Mouse (Mus musculus) limb, embryonic 14.5 days (tissue): ENCODE measurements around the gene Chsy1. TPM values are rescaled to one million over a fixed set of nuclear protein-coding genes. Genes with fewer than 3 reads are reported as not detected.

Experiments
- ATAC-seq: fragments of 200-750 bp; cut with Nextera tagmentation; 2 replicates; pipeline ENCODE4 v1.8.0; 2017; ENCODE audit warnings: low read depth, moderate number of reproducible peaks, moderate TSS enrichment; ENCODE audit not compliant: low FRiP score
- DNase-seq: peaks from one replicate; pipeline ENCODE4 v3.0.0-alpha.2; 2015; ENCODE audit warnings: low spot score
- H3K27ac ChIP-seq: fragments of 300-500 bp; sonication (generic); replicated peaks from 2 replicates; pipeline ENCODE4 v1.5.1; 2014; ENCODE audit warnings: low read depth, mild to moderate bottlenecking, low read length, moderate library complexity, mixed read lengths
- H3K27me3 ChIP-seq: fragments of 300-500 bp; sonication (generic); 2 replicates; pipeline ENCODE4 v1.6.1; 2014; ENCODE audit warnings: low read length, mixed read lengths; ENCODE audit not compliant: control insufficient read depth, insufficient read depth
- H3K36me3 ChIP-seq: fragments of 300-500 bp; sonication (generic); 2 replicates; pipeline ENCODE4 v1.6.1; 2014; ENCODE audit warnings: mild to moderate bottlenecking, low read length, moderate library complexity, mixed read lengths; ENCODE audit not compliant: control insufficient read depth, insufficient read depth
- H3K4me1 ChIP-seq: fragments of 300-500 bp; sonication (generic); 2 replicates; pipeline ENCODE4 v1.6.1; 2014; ENCODE audit warnings: antibody characterized with exemption, low read length, mixed read lengths; ENCODE audit not compliant: control insufficient read depth, insufficient read depth
- H3K4me2 ChIP-seq: fragments of 300-500 bp; sonication (generic); replicated peaks from 2 replicates; pipeline ENCODE4 v1.6.1; 2014; ENCODE audit warnings: low read depth, mild to moderate bottlenecking, low read length, moderate library complexity; ENCODE audit not compliant: severe bottlenecking
- H3K4me3 ChIP-seq: fragments of 300-500 bp; sonication (generic); replicated peaks from 2 replicates; pipeline ENCODE4 v1.5.1; 2014; ENCODE audit warnings: low read length
- H3K9ac ChIP-seq: fragments of 300-500 bp; sonication (generic); 2 replicates; pipeline ENCODE4 v1.6.1; 2014; ENCODE audit warnings: mild to moderate bottlenecking, low read depth, low read length, moderate library complexity; ENCODE audit not compliant: severe bottlenecking
- H3K9me3 ChIP-seq: fragments of 300-500 bp; sonication (generic); 2 replicates; pipeline ENCODE4 v1.6.1; 2016; ENCODE audit warnings: low read length; ENCODE audit not compliant: control insufficient read depth
- POLR2A ChIP-seq: fragments of 200-500 bp; IDR thresholded peaks from 2 replicates; pipeline ENCODE4 v1.8.0; 2012; ENCODE audit warnings: inconsistent platforms, mild to moderate bottlenecking, moderate library complexity, borderline replicate concordance; ENCODE audit not compliant: insufficient read depth, insufficient read length; ENCODE audit errors: extremely low read depth
- WGBS: fragments of 180-500 bp; shearing (Covaris S2); extraction: QIAGEN DNeasy Blood & Tissue Kit; methylation state at CpG from one replicate; pipeline ENCODE4 v1.1.7; 2014; 5-methylcytosine and 5-hydroxymethylcytosine counted together
- polyA plus RNA-seq, 2 experiments: library from polyadenylated mRNA; depleted of rRNA in 1 of 2; stranded (reverse) in 1 of 2; unstranded in 1 of 2; fragments of >200 nt; fragmentation: Nextera tagmentation in 1 of 2; extraction: Ambion mirVana in 1 of 2; gene quantifications; 2 replicates each; pipeline versions ENCODE4 v1.2.1 to v1.2.3; 2012 to 2014

Chsy1 gene
- polyA plus RNA-seq, 2 experiments: 33.3 to 33.6 TPM

GRCm38 (mm10) chr7:66162981-66163380 lies 53.7 kb downstream of the Chsy1 start:
- 100% methylated on average over 1 of the region's 1 CpGs for WGBS
- Histone ChIP-seq H3K9me3 (no peaks in the 10 kb centered on the region), H3K4me2 (no peak overlapping the region), H3K4me3 (no peak overlapping the region), H3K36me3 (peaks cover 8% of the 10 kb centered on the region; the same call in 1 of the 2 replicates), H3K27me3 (no peaks in the 10 kb centered on the region), H3K9ac (no peak overlapping the region), H3K4me1 (peaks cover 12% of the 10 kb centered on the region; the same call in 1 of the 2 replicates), H3K27ac (no peak overlapping the region)
- no peak for TF ChIP-seq POLR2A
- ATAC-seq (no peak), DNase-seq (no peak)

- ATAC-seq (no peak), DNase-seq (peak; percentile 17)
- no peak overlapping the region for H3K27ac ChIP-seq
- no peak overlapping the region for H3K4me2 ChIP-seq
- H3K4me1 ChIP-seq: peaks cover 5% of the 10 kb centered on the region; the same call in 1 of the 2 replicates
- H3K9me3 ChIP-seq: no peaks in the 10 kb centered on the region
- WGBS: 76% methylated on average over 9 of the region's 9 CpGs
- H3K4me3 ChIP-seq: no peak overlapping the region
- H3K27me3 ChIP-seq: no peaks in the 10 kb centered on the region
- H3K36me3 ChIP-seq: 0 out of 2 replicates have a peak, but pooled peaks cover 3% of the 10 kb centered on the region
- H3K9ac ChIP-seq: no peak overlapping the region
- no peak for TF ChIP-seq POLR2A
Observed at GRCm38 (mm10) chr7:66164427-66165031, 55.2 kb downstream of the Chsy1 start.

- DNase-seq (peak; percentile 52), ATAC-seq (peak; percentile 73)
- Histone ChIP-seq H3K27ac (no peak overlapping the region), H3K4me2 (no peak overlapping the region), H3K27me3 (no peaks in the 10 kb centered on the region), H3K4me3 (no peak overlapping the region), H3K4me1 (peaks cover 5% of the 10 kb centered on the region; the same call in 1 of the 2 replicates), H3K9me3 (no peaks in the 10 kb centered on the region), H3K9ac (no peak overlapping the region), H3K36me3 (peaks cover 4% of the 10 kb centered on the region; the same call in 1 of the 2 replicates)
- TF ChIP-seq POLR2A: no peak
- WGBS: 63% methylated on average over 5 of the region's 5 CpGs
Observed at GRCm38 (mm10) chr7:66165036-66165798, 55.9 kb downstream of the Chsy1 start.

- no peak for DNase-seq
Observed at GRCm38 (mm10) chr7:66168877-66169276, 59.6 kb downstream of the Chsy1 start.

GRCm38 (mm10) chr7:66169476-66169875 lies 60.2 kb downstream of the Chsy1 start:
- no peak for TF ChIP-seq POLR2A
- WGBS: 73% methylated on average over 6 of the region's 6 CpGs
- H3K4me1 ChIP-seq: peaks cover 3% of the 10 kb centered on the region; the same call in 1 of the 2 replicates
- H3K9me3 ChIP-seq: no peaks in the 10 kb centered on the region
- H3K36me3 ChIP-seq: peaks cover 41% of the 10 kb centered on the region
- ATAC-seq (no peak), DNase-seq (no peak)
- no peak overlapping the region for H3K27ac ChIP-seq
- no peak overlapping the region for H3K4me2 ChIP-seq
- no peaks in the 10 kb centered on the region for H3K27me3 ChIP-seq
- no peak overlapping the region for H3K9ac ChIP-seq
- H3K4me3 ChIP-seq: no peak overlapping the region

More at GRCm38 (mm10) chr7:66168877-66169276, 59.6 kb downstream of the Chsy1 start:
- Histone ChIP-seq H3K9ac (no peak overlapping the region), H3K4me2 (no peak overlapping the region), H3K4me1 (peaks cover 5% of the 10 kb centered on the region; the same call in 1 of the 2 replicates), H3K27me3 (no peaks in the 10 kb centered on the region), H3K36me3 (peaks cover 35% of the 10 kb centered on the region), H3K27ac (no peak overlapping the region), H3K9me3 (no peaks in the 10 kb centered on the region), H3K4me3 (no peak overlapping the region)
- ATAC-seq: no peak
- TF ChIP-seq POLR2A: no peak
- WGBS: 87% methylated on average over 7 of the region's 7 CpGs
